Mouse (Mus musculus) kidney, adult 2 months (tissue): Measurements from ENCODE around the gene Tln2.

ENCODE experiments used
- CTCF ChIP-seq: fragments of 200-500 bp; conservative IDR thresholded peaks from 2 replicates; pipeline ENCODE4 v1.5.1; 2011; ENCODE audit warnings: low read depth, mild to moderate bottlenecking, control low read depth, low read length, moderate library complexity, mixed read lengths; ENCODE audit not compliant: insufficient read depth, insufficient read length
- POLR2A ChIP-seq: fragments of 200-500 bp; IDR thresholded peaks from one replicate; pipeline ENCODE4 v1.6.1; 2011; ENCODE audit warnings: low read depth, low read length, control low read depth

DNA sequence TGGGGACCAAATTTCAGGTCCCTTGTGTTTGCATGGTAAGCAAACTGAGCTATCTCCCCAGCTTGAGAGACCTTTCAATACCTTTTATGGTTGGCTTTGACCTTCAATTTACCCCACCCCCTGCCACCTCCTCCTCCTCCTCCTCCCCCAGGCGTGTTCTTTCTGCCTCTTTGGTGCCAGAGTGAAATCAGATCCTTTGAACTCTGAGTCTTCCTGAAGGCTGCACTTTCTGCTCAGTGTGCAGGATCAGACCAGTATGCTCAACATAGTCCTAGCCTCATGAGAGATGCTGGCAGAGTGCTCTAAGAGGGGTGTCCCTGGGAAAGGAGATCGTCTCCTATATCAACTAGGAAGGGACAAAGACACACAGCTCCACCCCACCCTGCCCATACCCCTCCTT is 309.4 kb downstream of the Tln2 start:
- TF ChIP-seq CTCF (no peak), POLR2A (no peak)
